Mouse (Mus musculus) monocyte, adult 5-6 weeks (primary cell): ENCODE measurements at regions not wholly inside any gene's neighbourhood (a gene's known extent, or its start where the extent isn't known, plus 50 kb on each side); places are given as distances from the start of the nearest gene placed in this dataset.

Source experiments
- ATAC-seq: fragments of 153-309, 156-312 bp; replicated peaks from 2 replicates; pipeline ENCODE4 v1.8.0; 2017; ENCODE audit warnings: mild to moderate bottlenecking; ENCODE audit not compliant: low TSS enrichment, insufficient number of reproducible peaks, severe bottlenecking, poor library complexity, low FRiP score

- no peak for ATAC-seq
These were observed 86.9 kb downstream of the Fam124b start for GRCm38 (mm10) chr1:80131354-80131753.

DNA sequence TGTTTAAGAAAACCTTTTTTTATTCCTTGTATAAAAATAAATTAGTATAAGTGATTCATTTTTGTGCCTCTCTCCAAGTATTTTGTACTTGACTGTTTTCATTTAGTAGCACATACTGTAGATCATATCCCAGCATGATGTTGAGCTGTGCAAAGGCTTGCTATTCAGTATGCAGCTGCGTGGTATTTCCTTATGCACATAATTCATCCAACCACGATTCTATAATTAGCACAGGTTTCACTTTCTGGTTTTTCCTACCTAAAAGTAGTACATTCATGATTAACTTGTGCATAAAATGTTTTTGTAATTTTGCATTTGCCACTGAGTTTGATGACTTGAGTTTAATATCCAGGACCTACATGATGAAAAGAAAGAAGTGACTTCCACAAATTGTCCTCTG lies 94.3 kb downstream of the Fam124b start:
- no peak for ATAC-seq

DNA sequence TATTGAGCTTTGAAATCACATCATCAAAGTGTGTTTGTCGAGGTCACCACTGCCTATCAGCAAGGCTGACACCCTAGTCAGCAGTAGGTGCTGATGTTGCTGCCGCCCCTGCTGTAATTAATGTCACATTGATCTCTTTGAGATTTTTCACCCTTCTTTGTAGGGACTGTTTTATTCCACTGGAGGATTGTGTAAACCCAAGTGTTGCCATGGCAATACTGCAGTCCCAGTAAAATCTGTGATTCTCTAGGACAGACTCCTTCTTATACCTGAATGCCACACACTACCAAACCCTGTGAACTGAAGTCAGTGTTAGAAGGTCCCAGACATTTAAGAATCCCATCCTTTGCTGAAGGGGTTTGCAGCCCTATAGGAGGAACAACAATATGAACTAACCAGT lies 102.4 kb downstream of the Fam124b start:
- no peak for ATAC-seq

GRCm38 (mm10) chr1:80107747-80108476 lies 110.4 kb downstream of the Fam124b start:
- peak; percentile 73; the same call in 1 of the 2 replicates for ATAC-seq

- no peak for ATAC-seq
These were observed 112.0 kb downstream of the Fam124b start for GRCm38 (mm10) chr1:80106269-80106668.

GRCm38 (mm10) chr1:80098266-80098665 lies 120.0 kb downstream of the Fam124b start:
- ATAC-seq, result no peak

GRCm38 (mm10) chr1:80091800-80092199 lies 126.5 kb downstream of the Fam124b start:
- ATAC-seq, result no peak

DNA sequence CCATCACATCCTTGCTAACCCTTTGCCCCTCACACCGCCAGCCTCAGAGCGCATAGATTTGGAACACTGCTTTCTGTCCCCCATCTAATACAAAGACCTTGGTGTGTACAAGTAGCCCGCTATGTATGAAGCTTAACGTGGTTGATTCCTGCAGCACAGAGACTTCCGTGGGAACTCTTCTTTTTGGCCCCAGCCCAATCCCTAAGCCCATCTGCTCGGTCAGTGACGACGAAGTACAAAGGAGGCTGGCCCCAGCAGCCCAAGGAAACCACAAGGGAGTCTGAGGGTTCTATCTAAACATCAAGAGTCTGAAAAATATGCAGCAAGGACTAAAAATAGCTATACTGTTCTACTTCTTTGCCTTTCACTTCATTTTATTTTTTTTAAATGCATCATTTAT lies 126.9 kb downstream of the Fam124b start:
- no peak for ATAC-seq

DNA sequence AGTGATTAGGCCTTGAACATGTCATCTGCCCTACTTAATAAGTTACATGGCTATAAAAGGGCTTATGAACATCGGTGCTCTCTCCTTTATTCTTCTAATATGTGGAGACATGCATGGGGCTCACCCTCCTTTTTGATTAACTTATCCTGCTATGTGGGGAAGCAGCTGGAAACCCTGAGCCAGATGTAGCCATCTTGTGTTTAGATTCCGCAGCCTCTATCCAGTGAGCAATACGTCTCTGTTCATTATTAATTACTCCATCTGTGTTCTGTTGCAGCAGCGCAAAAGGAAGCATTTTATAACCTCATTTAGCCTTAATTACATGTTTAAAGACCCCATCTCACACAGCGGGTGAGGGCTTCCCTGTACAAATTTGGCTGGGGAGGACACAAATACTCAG lies 129.6 kb downstream of the Fam124b start:
- ATAC-seq, result no peak

- no peak for ATAC-seq
These were observed 141.9 kb downstream of the Fam124b start for GRCm38 (mm10) chr1:80076357-80076756.

DNA sequence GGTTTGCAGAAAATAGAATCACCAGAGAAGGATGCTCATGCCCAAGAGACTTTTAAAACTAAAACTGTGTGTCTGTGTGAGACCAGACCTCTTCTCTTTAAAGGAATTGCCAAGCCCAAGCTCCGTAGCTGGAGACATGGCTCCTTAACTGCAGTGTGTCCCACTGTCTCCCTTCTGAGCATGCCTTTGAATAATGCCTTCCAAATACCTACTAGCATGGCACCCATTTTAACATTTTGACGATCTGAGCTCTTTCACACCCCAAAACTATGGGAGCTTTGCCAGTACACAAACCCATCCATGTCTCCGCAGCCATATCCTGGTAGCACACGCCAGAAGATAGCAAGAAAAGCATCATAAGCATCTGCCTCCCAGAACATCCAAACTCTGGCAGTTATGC lies 143.9 kb downstream of the Fam124b start:
- no peak for ATAC-seq

GRCm38 (mm10) chr1:80073950-80074349 lies 144.3 kb downstream of the Fam124b start:
- ATAC-seq, result no peak

DNA sequence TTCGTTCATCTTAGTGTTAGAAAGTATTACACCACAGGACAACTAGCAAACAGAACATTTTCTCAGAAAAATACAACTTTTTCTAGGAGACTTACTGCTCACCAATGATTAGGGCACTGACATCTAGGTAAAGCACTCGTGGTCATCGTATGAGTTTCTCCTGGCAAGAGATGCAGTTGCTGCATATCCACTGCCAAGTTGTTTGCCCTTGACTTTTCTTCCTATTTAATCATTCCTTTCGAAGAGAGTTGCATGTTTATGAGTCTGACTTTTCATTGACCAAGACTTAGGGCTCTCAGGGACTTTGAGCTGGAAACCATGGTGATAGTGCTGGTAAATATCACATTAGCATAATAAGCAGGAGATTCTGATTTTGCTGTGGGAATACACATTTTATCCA lies 149.1 kb downstream of the Fam124b start:
- ATAC-seq, result no peak

DNA sequence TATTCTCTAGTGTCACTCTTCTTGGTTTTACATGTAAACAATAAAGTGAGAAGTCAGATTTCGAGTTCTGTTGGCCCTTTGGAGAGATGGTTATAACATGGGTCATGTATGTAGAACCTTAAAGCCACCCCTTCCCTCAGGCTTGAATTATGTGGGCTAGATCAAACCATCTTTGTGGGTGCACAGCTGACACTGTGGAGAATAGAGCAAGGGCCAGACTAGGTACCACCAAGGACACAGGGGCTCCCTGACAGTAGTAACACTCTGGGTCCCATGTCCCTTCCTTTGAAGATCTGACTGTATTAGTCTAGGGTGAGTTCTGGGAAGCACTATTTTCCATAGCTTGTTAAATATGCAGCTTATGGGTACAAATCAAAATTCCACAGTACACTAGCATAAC lies 156.2 kb downstream of the Fam124b start:
- ATAC-seq, result no peak

GRCm38 (mm10) chr1:80061632-80062031 lies 156.6 kb downstream of the Fam124b start:
- ATAC-seq, result no peak

GRCm38 (mm10) chr1:80045141-80045540 lies 173.1 kb downstream of the Fam124b start:
- ATAC-seq, result no peak

GRCm38 (mm10) chr1:80040409-80040808 lies 177.9 kb downstream of the Fam124b start:
- no peak for ATAC-seq

GRCm38 (mm10) chr1:80039891-80040290 lies 178.4 kb downstream of the Fam124b start:
- ATAC-seq, result no peak

GRCm38 (mm10) chr1:80039161-80039560 lies 178.2 kb upstream of the Serpine2 start:
- no peak for ATAC-seq

DNA sequence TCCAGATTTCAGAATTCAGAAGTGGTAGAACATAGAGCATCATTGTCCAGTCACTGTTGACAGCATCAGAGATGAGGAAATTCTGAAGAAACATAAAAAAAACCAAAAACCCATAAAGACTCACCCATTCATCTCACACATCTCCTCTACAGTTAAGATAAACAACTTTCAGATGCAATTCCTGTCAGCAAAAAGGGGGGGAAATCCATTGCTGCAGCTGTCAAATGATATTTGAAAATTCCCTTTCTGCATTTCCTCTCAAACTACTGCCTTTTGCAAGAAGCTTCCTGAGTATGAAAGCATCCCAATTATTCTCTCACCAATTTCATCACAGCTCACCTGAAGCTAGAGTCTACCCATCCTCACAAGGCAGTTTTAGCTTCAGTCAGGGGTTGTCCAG lies 177.1 kb upstream of the Serpine2 start:
- ATAC-seq, result no peak

GRCm38 (mm10) chr1:80036436-80036835 lies 175.5 kb upstream of the Serpine2 start:
- ATAC-seq, result no peak
